8 mouse cellular contexts compared by ENCODE assay signal in genomic region chr8:46216838-46217237, GRCm38 (mm10). TPM values are rescaled to one million over a fixed set of nuclear protein-coding genes. Genes with fewer than 3 reads are reported as not detected.
DNase-seq lines count a peak whose midpoint lies in the region; ATAC-seq and TF ChIP-seq lines count a peak whose summit lies in the region.

No protein-coding gene starts in this region.

- intact Hi-C loops in left cerebral cortex, postnatal 36 days (cut with DNase I), result no loop called here

- H3K9me3 ChIP-seq in intestine, postnatal 0 days (ENCODE audit: control insufficient read depth), result no peaks in the 10 kb centered on the region
- H3K9me3 ChIP-seq in midbrain, embryonic 10.5 days (replicated peaks), result no peaks in the 10 kb centered on the region
- no peaks in the 10 kb centered on the region for H3K9me3 ChIP-seq in stomach, embryonic 15.5 days

- H3K27ac ChIP-seq in intestine, postnatal 0 days (ENCODE audit: low read depth, low read length), result no peak overlapping the region
- H3K27ac ChIP-seq in midbrain, embryonic 10.5 days (replicated peaks), result peak overlapping the region; percentile 81
- H3K27ac ChIP-seq in stomach, embryonic 15.5 days, result no peak overlapping the region

- ATAC-seq in intestine, postnatal 0 days, result 0 out of 2 replicates have a peak, but pooled peaks have one; percentile 31
- peak; percentile 77; the same call in 1 of the 2 replicates for ATAC-seq in stomach, embryonic 15.5 days (ENCODE audit: insufficient read depth, low FRiP score, low read depth)

- WGBS in intestine, postnatal 0 days, result 2% methylated on average over 14 of the region's 14 CpGs
- WGBS in midbrain, embryonic 10.5 days, result 5% methylated on average over 14 of the region's 14 CpGs
- WGBS in stomach, embryonic 15.5 days, result 2% methylated on average over 14 of the region's 14 CpGs

- H3K9ac ChIP-seq in intestine, postnatal 0 days (ENCODE audit: low read depth, low read length), result no peak overlapping the region
- H3K9ac ChIP-seq in stomach, embryonic 15.5 days, result peak overlapping the region; percentile 22; the same call in 1 of the 2 replicates

- no peaks in the 10 kb centered on the region; the same call in 1 of the 2 replicates for H3K27me3 ChIP-seq in intestine, postnatal 0 days (replicated peaks; ENCODE audit: control insufficient read depth, insufficient read depth, low read length)
- peaks cover 69% of the 10 kb centered on the region for H3K27me3 ChIP-seq in midbrain, embryonic 10.5 days (ENCODE audit: low read depth, poor library complexity, severe bottlenecking)
- no peaks in the 10 kb centered on the region for H3K27me3 ChIP-seq in stomach, embryonic 15.5 days (replicated peaks)

- H3K4me3 ChIP-seq in intestine, postnatal 0 days (ENCODE audit: low read depth, low read length), result peak overlapping the region; percentile 4; the same call in 1 of the 2 replicates
- peak overlapping the region; percentile 49 for H3K4me3 ChIP-seq in midbrain, embryonic 10.5 days
- peak overlapping the region; percentile 39 for H3K4me3 ChIP-seq in stomach, embryonic 15.5 days (replicated peaks)

- 0 out of 2 replicates have a peak, but pooled peaks cover 1% of the 10 kb centered on the region for H3K4me1 ChIP-seq in intestine, postnatal 0 days (replicated peaks; ENCODE audit: control insufficient read depth, insufficient read depth, low read length)
- H3K4me1 ChIP-seq in midbrain, embryonic 10.5 days, result peaks cover 18% of the 10 kb centered on the region
- H3K4me1 ChIP-seq in stomach, embryonic 15.5 days, result peaks cover 3% of the 10 kb centered on the region; the same call in 1 of the 2 replicates

- peak overlapping the region; percentile 59 for H3K4me2 ChIP-seq in intestine, postnatal 0 days (replicated peaks; ENCODE audit: low read depth)
- peak overlapping the region; percentile 69 for H3K4me2 ChIP-seq in stomach, embryonic 15.5 days

- no peaks in the 10 kb centered on the region for H3K36me3 ChIP-seq in intestine, postnatal 0 days (ENCODE audit: control insufficient read depth, insufficient read depth)
- no peaks in the 10 kb centered on the region for H3K36me3 ChIP-seq in midbrain, embryonic 10.5 days
- no peaks in the 10 kb centered on the region for H3K36me3 ChIP-seq in stomach, embryonic 15.5 days

- peak; percentile 19 to 21 for DNase-seq in lung, adult 18-20 months
- DNase-seq in lung, postnatal 25 days (ENCODE audit: low spot score), result no peak
- peak; percentile 61 for DNase-seq in embryo, embryonic 9.5 days (ENCODE audit: extremely low spot score)
- DNase-seq in heart, adult 11 months, result peak; percentile 99
- peak; percentile 51 to 59 for DNase-seq in left cerebral cortex, postnatal 36 days (ENCODE audit: low spot score in 2 of 2)
- DNase-seq in midbrain, embryonic 10.5 days (ENCODE audit: low spot score), result peak; percentile 65

- no peak for TF ChIP-seq CTCF in intestine, postnatal 0 days (IDR thresholded peaks at IDR 0.05; ENCODE audit: low read depth)

RNA-seq across cellular contexts. Expression of gene Slc25a4, which starts 5.8 kb away (rescaled TPM):
- polyA plus RNA-seq in intestine, postnatal 0 days (2015; fragmentation: Nextera tagmentation; extraction: Ambion mirVana), result 230 TPM in 2 replicates
- 100 to 1,000 TPM; 526 to 616 TPM for total RNA-seq in left cerebral cortex, postnatal 36 days (2021)
- polyA plus RNA-seq in midbrain, embryonic 10.5 days (2016; fragmentation: Nextera tagmentation; extraction: Ambion mirVana), result 505 and 511 TPM in 2 replicates
- 404 and 410 TPM in 2 replicates for polyA plus RNA-seq in stomach, embryonic 15.5 days (2015; fragmentation: Nextera tagmentation; extraction: Ambion mirVana)
